Mouse (Mus musculus): ENCODE data around the gene Hist1h3e. TPM values are rescaled to one million over a fixed set of nuclear protein-coding genes. Genes with fewer than 3 reads are reported as not detected.
"Not testable (repeated sequence)": the region's sequence is repeated elsewhere in the genome, so short reads cannot be mapped to it uniquely, and the experiment has no call there.

Hist1h3e gene
- polyA plus RNA-seq, 1 experiment from 2014 or later = 2.6 TPM

DNA sequence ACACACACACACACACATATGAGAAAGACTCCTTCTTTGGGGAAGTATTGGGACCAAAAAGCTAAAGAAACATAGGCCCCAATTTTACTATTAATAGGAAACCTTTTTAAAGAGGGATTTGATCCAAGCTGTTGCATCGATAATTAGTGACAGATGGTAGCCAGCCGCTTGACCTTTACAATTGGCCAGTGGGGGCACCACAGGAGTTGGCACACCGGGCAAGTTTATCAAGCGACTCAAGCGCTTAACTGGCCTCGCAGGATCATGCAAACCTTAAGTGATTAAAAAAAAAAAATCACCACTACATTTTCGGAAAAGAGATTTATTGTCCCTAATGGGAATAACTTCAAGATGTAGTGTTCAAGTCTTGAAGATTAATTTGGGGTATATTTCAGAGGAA is 30.4 kb upstream of the Hist1h3e start:
- no peaks in the 10 kb centered on the region for H3K27me3 ChIP-seq
- no peak overlapping the region for H3K4me2 ChIP-seq (replicated peaks)
- no peak for ATAC-seq (replicated peaks)
- no peak overlapping the region for H3K4me3 ChIP-seq
- WGBS = 85% methylated on average over 7 of the region's 7 CpGs
- no peaks in the 10 kb centered on the region for H3K4me1 ChIP-seq
- no peak overlapping the region for H3K27ac ChIP-seq (replicated peaks)
- no peaks in the 10 kb centered on the region for H3K9me3 ChIP-seq
- no peaks in the 10 kb centered on the region for H3K36me3 ChIP-seq
- no peak overlapping the region for H3K9ac ChIP-seq (replicated peaks)

DNA sequence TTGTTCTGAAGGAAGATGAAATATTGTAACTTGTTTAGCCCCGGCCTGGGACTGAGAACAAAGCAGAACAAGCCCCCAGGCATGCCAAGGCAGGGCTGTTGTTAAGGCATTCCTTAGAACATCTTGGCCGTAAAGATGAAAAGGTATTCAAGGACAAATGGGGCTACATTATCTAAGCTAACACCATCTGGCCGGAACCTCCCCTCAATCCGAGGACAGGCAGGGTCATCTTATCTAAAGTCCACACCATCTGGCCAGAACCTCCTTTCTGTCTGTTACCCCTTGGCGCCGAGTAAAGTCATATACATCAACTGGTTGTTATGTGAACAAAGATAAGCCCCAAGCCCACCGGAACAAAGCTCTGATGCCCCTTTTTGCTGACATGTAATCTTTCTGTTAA is 29.7 kb upstream of the Hist1h3e start:
- H3K4me3 ChIP-seq; H3K27ac ChIP-seq (replicated peaks); H3K4me1 ChIP-seq; H3K36me3 ChIP-seq; H3K9ac ChIP-seq (replicated peaks); H3K4me2 ChIP-seq (replicated peaks); ATAC-seq (replicated peaks); H3K27me3 ChIP-seq; H3K9me3 ChIP-seq: not testable (repeated sequence)
- 92% methylated on average over 7 of the region's 7 CpGs for WGBS

DNA sequence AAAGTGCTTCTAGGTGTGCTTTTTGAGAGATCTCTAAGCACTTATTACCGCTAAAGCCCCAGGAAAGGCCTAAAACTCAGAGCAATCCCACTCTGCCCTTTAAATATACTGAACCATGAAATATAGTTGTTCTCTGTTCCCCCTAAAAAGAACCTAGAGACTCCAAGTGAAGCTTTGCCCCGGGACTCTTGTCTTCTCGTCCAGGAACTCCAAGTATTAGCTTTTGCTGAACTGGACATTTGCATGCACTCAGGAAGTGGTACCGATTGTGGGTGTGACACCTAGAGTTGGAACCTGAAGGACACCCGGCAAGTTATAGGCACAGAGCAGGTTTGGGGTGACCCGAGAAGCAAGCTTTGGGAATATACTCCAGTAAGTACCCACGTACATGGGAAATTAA is 29.0 kb upstream of the Hist1h3e start:
- ATAC-seq (replicated peaks) = no peak
- WGBS = 96% methylated on average over 7 of the region's 7 CpGs

DNA sequence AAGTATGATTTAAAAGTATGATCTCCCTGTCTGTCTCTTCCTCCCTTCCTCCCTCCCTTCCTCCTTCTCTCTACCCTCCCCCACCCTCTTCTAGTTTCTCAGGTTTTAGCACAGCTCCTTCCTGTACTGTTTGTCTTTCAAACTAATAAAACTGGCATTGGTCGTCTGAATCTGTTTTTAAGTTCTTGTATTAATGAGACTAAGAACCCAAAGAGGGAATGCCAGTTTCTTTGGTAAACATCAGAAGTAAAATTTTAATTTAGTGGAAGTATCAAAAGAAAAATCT is 24.7 kb upstream of the Hist1h3e start:
- no peaks in the 10 kb centered on the region for H3K36me3 ChIP-seq
- 3% methylated on average over 1 of the region's 1 CpGs for WGBS
- no peak for ATAC-seq (replicated peaks)
- peaks cover 43% of the 10 kb centered on the region for H3K4me1 ChIP-seq
- H3K4me2 ChIP-seq (replicated peaks) = peak overlapping the region; percentile 77
- H3K4me3 ChIP-seq = peak overlapping the region; percentile 47
- peak overlapping the region; percentile 97 for H3K27ac ChIP-seq (replicated peaks)
- H3K9me3 ChIP-seq = no peaks in the 10 kb centered on the region
- H3K9ac ChIP-seq (replicated peaks) = peak overlapping the region; percentile 27
- no peaks in the 10 kb centered on the region for H3K27me3 ChIP-seq

More for the DNA sequence above, 29.0 kb upstream of the Hist1h3e start:
- no peaks in the 10 kb centered on the region for H3K9me3 ChIP-seq
- peaks cover 10% of the 10 kb centered on the region for H3K4me1 ChIP-seq
- no peak overlapping the region for H3K4me2 ChIP-seq (replicated peaks)
- no peak overlapping the region for H3K4me3 ChIP-seq
- no peaks in the 10 kb centered on the region for H3K27me3 ChIP-seq
- H3K36me3 ChIP-seq = no peaks in the 10 kb centered on the region
- no peak overlapping the region for H3K27ac ChIP-seq (replicated peaks)
- H3K9ac ChIP-seq (replicated peaks) = no peak overlapping the region

DNA sequence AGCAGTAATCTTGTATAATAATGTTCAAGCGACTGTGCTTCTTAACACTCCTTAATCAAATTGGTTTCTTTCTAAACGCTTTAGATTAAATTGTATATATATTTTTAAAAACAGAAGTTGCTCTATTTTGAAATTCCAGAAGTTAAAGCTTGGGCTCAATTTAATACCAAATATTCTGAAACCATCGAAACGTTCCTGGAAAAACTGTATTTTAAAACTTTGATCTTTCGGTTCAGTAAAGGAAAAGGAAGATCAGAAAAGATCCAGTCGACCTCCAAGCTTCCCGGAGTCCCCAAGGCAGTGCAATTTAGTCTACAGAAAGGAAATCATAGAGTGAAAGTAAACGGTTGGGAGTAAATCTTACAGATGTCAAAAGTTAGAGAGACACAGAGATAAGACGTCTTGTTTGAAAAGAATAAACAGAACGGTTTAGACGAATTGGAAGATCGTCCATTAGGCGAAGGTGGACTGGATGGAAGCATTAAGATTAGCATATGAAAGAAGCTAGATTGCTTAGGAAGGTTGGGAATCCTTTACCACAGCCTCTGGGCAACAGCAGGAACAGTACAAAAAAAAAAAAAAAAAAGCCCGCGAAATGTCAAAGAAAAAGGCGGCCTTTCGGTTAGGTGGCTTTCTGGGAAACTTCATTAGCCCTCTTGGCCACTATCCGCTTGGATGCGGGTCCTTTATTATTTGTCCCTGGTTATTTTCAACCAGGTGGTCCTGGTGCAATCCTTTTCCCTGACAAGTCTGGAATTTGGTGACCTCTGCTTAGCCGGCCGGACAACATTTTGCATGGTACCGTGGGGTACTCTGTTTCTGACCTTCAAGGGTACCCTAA is 24.1 kb upstream of the Hist1h3e start:
- ATAC-seq (replicated peaks) = no peak
- peak overlapping the region; percentile 27 for H3K9ac ChIP-seq (replicated peaks)
- peak overlapping the region; percentile 97 for H3K27ac ChIP-seq (replicated peaks)
- under 1% methylated on average over 22 of the region's 22 CpGs for whole genome bisulfite sequencing
- peaks cover 45% of the 10 kb centered on the region for H3K4me1 ChIP-seq
- no peaks in the 10 kb centered on the region for H3K9me3 ChIP-seq
- H3K4me3 ChIP-seq = peak overlapping the region; percentile 47
- H3K4me2 ChIP-seq (replicated peaks) = peak overlapping the region; percentile 77
- no peaks in the 10 kb centered on the region for H3K36me3 ChIP-seq
- H3K27me3 ChIP-seq = no peaks in the 10 kb centered on the region

DNA sequence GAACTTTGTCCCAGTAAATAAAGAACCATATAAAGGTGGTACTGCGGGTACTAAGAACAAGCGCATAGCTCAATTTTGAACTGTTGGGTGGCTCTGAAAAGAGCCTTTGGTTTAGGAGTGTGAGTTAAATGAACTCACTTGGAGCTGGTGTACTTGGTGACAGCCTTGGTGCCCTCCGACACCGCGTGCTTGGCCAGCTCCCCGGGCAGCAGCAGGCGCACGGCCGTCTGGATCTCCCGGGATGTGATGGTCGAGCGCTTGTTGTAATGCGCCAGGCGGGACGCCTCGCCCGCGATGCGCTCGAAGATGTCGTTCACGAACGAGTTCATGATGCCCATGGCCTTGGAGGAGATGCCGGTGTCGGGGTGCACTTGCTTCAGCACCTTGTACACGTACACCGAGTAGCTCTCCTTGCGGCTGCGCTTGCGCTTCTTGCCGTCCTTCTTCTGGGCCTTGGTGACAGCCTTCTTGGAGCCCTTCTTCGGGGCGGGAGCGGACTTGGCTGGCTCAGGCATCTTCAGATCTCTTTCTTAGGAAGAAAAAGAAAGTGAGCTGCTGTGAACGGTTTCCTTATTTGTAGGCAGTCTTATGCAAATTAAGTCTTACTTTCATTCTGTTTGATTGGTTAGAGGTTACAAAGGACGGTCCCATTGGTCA is 23.4 kb upstream of the Hist1h3e start:
- ATAC-seq (replicated peaks) = peak; percentile 91
- H3K4me3 ChIP-seq = peak overlapping the region; percentile 47
- H3K27me3 ChIP-seq = not testable (repeated sequence)

DNA sequence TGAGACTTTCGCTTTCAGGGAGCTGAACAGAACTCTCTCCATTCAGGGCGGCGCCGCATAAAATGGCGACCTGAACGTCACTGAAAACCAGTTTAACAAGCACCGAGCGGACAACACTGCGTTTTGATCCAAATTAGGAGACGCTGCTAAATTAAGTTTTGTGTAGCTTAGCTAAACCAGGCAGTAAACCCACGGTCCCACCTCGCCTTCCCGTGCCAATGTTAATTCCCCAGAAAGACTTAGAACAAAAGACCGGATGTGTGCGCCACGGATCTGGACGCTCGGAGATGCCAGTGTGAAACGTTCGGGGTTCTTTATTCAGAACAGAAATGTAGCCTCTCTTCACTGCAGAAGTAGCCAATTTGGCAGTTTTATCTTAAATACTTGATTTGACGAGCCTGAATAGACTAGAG is 22.9 kb upstream of the Hist1h3e start:
- Histone ChIP-seq H3K9me3 (no peaks in the 10 kb centered on the region), H3K9ac (replicated peaks) (peak overlapping the region; percentile 74), H3K4me1 (peaks cover 50% of the 10 kb centered on the region), H3K27me3 (no peaks in the 10 kb centered on the region), H3K4me2 (replicated peaks) (peak overlapping the region; percentile 77), H3K4me3 (peak overlapping the region; percentile 47), H3K27ac (replicated peaks) (peak overlapping the region; percentile 97), H3K36me3 (no peaks in the 10 kb centered on the region)
- WGBS = under 1% methylated on average over 21 of the region's 21 CpGs
- peak; percentile 17; the same call in 1 of the 2 replicates for ATAC-seq (replicated peaks)

More for the DNA sequence above, 23.4 kb upstream of the Hist1h3e start:
- Histone ChIP-seq H3K4me1 (peaks cover 50% of the 10 kb centered on the region), H3K27ac (replicated peaks) (peak overlapping the region; percentile 97), H3K9ac (replicated peaks) (peak overlapping the region; percentile 74), H3K4me2 (replicated peaks) (peak overlapping the region; percentile 77)
- H3K9me3 ChIP-seq, H3K36me3 ChIP-seq: not testable (repeated sequence)
- WGBS = under 1% methylated on average over 36 of the region's 36 CpGs

DNA sequence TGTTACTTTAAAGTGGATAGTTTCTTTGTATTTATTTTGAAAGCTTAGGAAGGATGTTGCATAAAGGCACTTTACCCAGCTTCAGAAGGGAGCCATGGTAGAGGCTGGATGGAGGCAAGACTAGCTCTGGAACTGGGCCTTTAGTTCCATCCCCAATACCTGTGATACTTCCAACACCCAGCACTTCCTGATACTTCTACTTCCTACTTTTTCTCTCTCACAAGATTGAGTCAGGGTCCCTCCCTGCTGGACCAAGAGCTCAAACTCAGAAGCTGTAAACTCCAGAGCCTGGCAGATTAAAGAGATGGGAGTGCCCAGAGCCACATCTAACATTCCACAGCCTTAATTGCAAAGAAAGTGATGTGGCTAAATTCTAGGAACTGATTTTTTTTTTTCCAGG is 22.2 kb upstream of the Hist1h3e start:
- peak overlapping the region; percentile 97 for H3K27ac ChIP-seq (replicated peaks)
- H3K27me3 ChIP-seq = no peaks in the 10 kb centered on the region
- H3K4me2 ChIP-seq (replicated peaks) = peak overlapping the region; percentile 77
- peak overlapping the region; percentile 74 for H3K9ac ChIP-seq (replicated peaks)
- H3K9me3 ChIP-seq = no peaks in the 10 kb centered on the region
- no peak for ATAC-seq (replicated peaks)
- peak overlapping the region; percentile 47 for H3K4me3 ChIP-seq
- no peaks in the 10 kb centered on the region for H3K36me3 ChIP-seq
- peaks cover 50% of the 10 kb centered on the region for H3K4me1 ChIP-seq

DNA sequence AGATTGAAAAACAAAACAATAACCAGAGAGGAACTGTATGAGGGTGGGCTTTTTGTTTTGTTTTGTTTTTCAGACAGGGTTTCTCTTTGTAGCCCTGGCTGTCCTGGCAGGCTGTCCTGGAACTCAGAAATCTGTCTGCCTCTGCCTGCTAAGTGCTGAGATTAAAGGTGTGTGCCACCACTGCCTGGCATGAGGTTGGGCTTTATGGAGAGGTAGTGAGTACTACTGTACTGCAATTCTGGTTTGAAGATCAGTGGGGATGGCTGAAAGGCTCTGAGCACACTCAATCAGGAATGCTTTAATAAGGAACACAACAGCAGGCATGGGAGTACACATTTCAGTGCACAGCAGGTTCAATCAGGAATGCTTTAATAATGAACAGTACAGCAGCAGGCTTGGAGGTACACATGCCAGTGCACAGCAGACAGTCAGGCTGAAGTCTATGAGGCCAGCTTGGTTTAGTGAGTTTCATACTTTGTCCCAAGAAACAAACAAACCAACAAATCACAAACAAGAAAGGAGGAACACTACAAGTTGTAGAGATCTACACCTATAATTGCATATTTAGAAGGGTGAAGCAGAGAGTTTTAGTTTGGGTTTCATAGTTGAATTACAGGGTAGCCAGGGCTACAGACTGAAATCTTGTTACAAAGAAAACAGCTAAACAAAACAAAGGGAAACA is 21.4 kb upstream of the Hist1h3e start:
- Histone ChIP-seq H3K4me2 (replicated peaks) (no peak overlapping the region; the same call in 1 of the 2 replicates), H3K27me3 (no peaks in the 10 kb centered on the region), H3K9ac (replicated peaks) (no peak overlapping the region), H3K27ac (replicated peaks) (peak overlapping the region; percentile 97), H3K4me1 (peaks cover 50% of the 10 kb centered on the region), H3K36me3 (no peaks in the 10 kb centered on the region), H3K4me3 (no peak overlapping the region), H3K9me3 (no peaks in the 10 kb centered on the region)
- no peak for ATAC-seq (replicated peaks)

DNA sequence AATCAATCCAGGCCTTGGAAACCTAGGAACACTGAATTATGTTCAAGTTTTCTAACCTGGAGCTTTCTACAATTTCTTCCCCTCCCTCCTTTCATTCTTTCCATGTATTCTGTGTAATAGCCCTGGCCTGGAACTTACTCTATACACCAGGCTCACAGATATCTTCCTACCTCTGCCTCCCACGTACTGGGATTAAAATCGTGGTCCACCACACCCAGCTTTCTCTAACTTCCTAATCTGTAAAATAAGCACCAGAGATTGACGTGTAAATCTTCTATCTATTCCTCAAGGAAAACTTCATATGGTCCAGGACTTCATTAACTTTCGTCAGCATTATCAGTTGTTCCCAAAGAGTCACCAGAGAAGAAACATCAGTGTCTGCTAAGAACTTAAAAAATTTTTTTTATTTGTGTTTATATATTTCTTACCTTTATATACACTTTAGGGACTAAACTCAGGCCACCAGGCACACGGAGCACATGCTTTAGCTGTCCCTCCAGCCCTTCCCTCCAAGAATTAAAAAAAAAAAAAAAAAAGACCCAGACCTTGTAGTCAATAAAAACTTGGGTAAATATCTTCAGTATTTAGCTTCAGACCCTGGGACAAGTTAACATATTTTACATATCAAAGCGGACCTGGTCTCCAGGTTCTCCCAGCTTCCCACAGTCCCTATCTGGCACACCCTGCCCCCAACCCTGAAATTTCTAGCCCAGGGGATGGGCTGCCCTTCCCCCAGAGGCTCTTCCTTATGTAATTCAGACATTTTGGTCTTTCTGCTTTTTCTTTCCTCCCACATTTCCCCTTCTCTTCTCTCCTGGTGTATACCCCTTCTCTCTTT is 20.3 kb upstream of the Hist1h3e start:
- 3% methylated on average over 6 of the region's 6 CpGs for WGBS

DNA sequence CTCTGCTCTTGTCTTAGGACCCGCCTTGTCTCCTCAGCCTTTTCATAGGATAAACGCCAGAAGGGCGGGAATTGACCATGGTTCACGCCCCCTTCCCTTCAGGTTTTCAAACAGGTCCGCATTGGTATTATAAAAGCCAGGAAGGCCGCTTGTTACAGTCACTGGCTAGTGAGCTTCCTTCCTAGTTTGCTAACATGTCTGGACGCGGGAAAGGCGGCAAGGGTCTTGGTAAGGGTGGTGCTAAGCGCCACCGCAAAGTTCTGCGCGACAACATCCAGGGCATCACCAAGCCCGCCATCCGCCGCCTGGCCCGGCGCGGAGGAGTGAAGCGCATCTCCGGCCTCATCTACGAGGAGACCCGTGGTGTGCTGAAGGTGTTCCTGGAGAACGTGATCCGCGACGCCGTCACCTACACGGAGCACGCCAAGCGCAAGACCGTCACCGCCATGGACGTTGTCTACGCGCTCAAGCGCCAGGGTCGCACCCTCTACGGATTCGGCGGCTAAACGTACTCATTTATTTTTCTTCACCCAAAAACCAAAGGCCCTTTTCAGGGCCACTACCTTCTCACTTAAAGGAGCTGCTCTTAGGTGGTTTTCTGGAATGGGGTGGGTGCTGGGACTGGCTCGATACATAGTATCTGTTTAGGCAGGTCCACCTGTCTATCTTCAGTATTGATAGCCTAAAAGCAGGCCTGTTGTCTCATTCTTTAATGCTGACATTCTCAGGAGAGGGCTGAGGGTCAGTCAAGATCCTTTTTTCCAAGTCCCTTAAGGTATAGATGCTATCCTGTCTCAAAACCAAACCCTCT is 19.4 kb upstream of the Hist1h3e start, which contains the start of gene Hist1h4d:
Gene Hist1h4d, plus strand, starts transcription at position 191 of the 811 bp plus-strand sequence.
- Histone ChIP-seq H3K27me3 (no peaks in the 10 kb centered on the region), H3K4me3 (peak within 1 kb of the TSS; percentile 53), H3K9ac (replicated peaks) (peak within 1 kb of the TSS; percentile 61), H3K4me2 (replicated peaks) (peak within 1 kb of the TSS; percentile 79), H3K4me1 (peaks cover 53% of the 10 kb centered on the region), H3K36me3 (no peaks in the 10 kb centered on the region), H3K9me3 (no peaks in the 10 kb centered on the region), H3K27ac (replicated peaks) (peak within 1 kb of the TSS; percentile 97)
- under 1% methylated on average over 43 of the region's 43 CpGs for WGBS
- peak; percentile 93 for ATAC-seq (replicated peaks)

More for the DNA sequence above, 20.3 kb upstream of the Hist1h3e start:
- ATAC-seq (replicated peaks) = no peak
- H3K4me1 ChIP-seq = peaks cover 50% of the 10 kb centered on the region
- H3K4me2 ChIP-seq (replicated peaks) = peak overlapping the region; percentile 79
- peak overlapping the region; percentile 61 for H3K9ac ChIP-seq (replicated peaks)
- H3K27me3 ChIP-seq = no peaks in the 10 kb centered on the region
- peak overlapping the region; percentile 53 for H3K4me3 ChIP-seq
- H3K36me3 ChIP-seq = no peaks in the 10 kb centered on the region
- H3K27ac ChIP-seq (replicated peaks) = peak overlapping the region; percentile 97
- H3K9me3 ChIP-seq = no peaks in the 10 kb centered on the region

Measured in forebrain, embryonic 15.5 days (tissue).